Mouse (Mus musculus) brain, embryonic 14.5 days (tissue): ENCODE results near the gene Fcrla.

Source experiments
- CTCF ChIP-seq: fragments of 200-500 bp; IDR thresholded peaks from 2 replicates; pipeline ENCODE4 v1.5.1; 2012; ENCODE audit warnings: inconsistent platforms, mild to moderate bottlenecking, moderate library complexity, borderline replicate concordance; ENCODE audit not compliant: insufficient read depth, insufficient read length; ENCODE audit errors: extremely low read depth
- POLR2A ChIP-seq: fragments of 200-500 bp; IDR thresholded peaks from 2 replicates; pipeline ENCODE4 v1.6.1; 2012; ENCODE audit warnings: mild to moderate bottlenecking, inconsistent platforms, borderline replicate concordance; ENCODE audit not compliant: poor library complexity, insufficient read depth, insufficient read length, severe bottlenecking; ENCODE audit errors: extremely low read depth

DNA sequence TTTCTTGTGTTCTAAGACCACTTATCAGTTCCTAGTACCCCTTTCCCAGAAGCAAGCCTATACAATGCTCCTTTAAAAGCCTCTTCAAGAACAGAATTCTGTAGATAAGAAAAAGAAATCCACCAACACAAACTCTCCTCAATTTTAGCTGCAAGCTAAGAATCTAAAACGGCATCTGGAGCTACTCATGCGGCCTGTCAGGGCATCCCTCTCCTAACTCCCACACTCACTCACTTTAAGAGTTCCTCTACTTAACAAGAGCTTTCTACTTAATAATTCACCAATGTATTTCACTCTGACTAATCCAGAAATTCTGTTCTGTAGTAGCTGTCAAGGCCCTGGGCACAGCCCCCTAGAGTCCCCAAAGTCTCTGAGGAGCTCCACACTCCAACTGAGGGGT is 35.7 kb downstream of the Fcrla start:
- no peak for TF ChIP-seq CTCF
- TF ChIP-seq POLR2A = no peak
